Mouse (Mus musculus): Measurements from ENCODE around the gene Sema6b. TPM values are rescaled to one million over a fixed set of nuclear protein-coding genes. Genes with fewer than 3 reads are reported as not detected.
A peak's percentile ranks its signal among the peaks of the same experiment; 100 is the strongest.

Sema6b gene
- polyA plus RNA-seq (2012; rRNA removed) = 9.9 and 10.9 TPM in 2 replicates

DNA sequence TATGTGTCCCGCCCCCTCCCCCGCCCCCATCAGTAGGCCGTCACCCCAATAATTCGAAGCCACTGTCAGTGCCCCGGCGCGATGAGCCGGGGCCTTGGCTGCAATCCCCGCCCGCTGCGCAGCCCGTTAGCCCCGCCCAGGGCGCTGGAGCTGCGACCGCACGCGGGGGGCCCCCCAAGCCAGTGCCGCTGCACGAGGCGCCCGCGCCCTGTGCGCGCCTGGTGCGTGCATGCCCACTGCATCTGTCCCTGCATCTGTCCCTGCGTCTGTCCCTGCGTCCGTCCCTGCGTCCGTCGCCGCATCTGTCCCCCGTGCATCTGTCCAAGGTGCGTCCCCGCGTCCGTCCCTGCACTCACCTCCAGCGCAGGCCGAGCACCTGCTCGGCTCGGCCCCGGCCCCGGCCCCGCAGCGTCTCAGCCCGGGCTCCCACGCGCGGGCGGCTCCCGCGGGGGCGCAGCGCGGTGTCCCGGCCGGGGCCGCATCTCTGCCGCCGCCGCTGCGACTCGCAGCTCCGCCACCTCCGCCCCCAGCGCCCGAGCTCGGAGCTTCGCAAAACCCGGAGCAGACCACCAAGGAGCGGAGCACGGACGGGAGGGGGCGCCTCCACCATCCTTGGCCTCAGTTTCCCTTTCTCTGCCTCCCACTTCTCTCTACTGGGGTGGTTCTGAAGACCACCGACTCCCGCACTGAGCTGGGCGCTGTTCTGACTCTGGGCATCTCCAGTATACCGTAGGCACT, at the start of gene Sema6b:
Gene Sema6b (minus strand): TSS at position 486 of the 738 bp plus-strand sequence.
- no peak for DNase-seq (ENCODE audit: low read depth)

DNA sequence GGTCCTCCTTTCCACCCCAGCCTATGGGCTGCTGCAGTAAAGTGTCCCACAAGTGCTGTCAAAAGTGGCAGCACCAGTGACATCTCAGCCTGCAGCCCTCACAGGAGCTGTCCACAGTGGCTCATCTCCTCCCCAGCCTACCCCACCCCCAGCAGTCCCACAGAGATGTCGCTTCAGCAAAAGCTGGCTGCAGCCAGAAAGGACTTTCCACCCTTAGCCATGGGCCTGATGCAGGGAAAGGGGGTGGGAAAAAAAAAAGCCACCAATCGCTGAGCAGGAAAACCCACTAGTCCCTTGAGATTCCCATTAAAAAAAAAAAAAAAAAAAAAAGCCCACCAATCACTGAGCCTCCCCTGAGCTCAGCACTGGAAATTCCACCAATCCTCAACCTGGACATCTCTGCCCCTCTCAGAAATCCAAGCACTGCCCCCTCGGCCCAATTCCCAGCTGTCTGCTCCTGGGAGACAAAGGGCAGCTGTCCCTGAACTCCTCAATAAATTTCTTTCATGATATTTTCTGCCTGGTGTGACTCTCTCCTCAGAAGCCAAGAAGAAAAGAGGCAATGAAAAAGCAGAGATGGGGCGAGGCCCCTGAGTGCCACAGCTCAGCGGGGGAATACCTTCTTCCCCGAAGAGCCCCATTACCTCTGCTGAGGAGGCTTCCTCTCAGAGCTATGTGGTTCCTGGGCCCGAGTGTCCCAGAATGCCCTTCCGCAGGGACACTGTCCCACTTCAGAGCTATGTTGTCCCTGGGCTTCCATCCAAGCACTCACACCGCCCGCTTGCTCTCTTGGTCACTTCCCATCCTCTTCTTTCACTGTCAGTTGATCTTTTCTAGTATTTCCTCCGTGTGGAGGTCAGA, 45.4 kb upstream of the Sema6b start:
- no peak for DNase-seq (ENCODE audit: low read depth)

GRCm38 (mm10) chr17:56183658-56184103, 43.5 kb upstream of the Sema6b start, which contains the start of gene Mydgf:
Gene Mydgf (minus strand): TSS chr17:56183920.
- peak; percentile 44 for DNase-seq (ENCODE audit: low read depth)

GRCm38 (mm10) chr17:56182975-56183657, 43.0 kb upstream of the Sema6b start:
- DNase-seq (ENCODE audit: low read depth) = no peak

DNA sequence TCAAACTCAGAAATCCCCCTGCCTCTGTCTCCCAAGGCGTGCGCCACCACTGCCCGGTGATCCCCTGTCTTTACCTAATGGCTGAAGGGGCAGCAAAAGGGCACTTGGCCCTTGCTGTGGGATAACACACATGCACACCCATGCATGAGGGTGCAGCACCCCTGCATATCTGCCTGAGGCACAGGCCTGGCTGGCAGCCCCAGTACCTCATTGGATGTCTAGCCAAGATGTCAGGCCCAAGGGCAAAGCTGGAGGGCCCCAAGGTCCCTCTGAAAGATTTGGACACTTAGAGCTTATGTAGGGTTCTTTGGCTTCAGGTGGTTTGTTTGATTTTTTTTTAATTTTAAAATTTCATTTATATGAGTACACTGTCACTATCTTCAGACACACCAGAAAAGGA, 35.3 kb upstream of the Sema6b start:
- no peak for DNase-seq (ENCODE audit: low read depth)

DNA sequence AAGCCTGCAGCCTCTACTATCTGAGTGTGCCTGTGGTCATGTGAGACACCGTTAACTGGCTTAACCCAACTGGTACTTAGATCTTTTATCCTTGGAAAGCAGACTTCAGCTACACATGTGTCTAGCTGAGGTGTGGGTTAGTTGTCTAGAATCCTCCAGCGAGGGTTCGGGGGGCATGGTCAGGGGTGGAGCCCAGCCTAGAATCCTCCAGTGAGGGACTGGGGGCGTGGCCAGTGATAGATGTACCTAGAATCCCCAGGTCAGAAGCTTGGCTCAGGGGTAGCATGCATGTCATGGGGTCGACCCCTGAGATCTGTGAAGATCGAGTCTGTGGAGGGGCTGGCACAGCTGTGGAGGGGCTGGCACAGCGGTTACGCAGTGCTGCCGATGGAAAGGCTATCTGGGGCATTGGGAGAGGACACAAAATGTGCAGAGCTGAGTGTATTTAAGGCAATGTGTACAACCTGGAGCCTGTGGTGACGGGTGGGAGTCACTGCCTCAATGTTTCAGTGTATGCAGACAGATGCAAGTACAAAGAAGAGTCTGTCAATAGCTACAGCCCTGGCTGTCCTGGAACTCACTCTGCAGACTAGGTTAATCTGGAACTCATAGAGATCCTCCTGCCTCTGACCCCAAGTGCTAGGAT, 33.4 kb upstream of the Sema6b start:
- DNase-seq (ENCODE audit: low read depth) = no peak

DNA sequence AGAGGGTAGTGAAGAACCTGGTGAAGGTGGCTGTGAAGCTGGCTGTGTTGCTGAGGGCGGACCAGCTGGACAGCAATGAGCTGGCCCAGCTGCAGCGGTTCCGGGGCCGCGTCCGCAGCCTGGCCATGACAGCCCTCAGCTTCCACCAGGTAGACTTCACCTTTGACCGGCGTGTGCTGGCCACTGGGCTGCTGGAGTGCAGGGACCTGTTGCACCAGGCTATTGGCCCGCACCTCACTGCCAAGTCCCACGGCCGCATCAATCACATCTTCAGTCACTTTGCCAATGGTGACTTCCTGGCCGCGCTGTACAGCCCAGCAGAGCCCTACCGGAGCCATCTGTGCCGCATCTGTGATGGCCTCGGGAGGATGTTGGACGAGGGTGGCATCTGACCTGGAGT, 31.7 kb upstream of the Sema6b start:
- no peak for DNase-seq (ENCODE audit: low read depth)

GRCm38 (mm10) chr17:56171456-56171855, 31.3 kb upstream of the Sema6b start:
- DNase-seq (ENCODE audit: low read depth) = no peak

DNA sequence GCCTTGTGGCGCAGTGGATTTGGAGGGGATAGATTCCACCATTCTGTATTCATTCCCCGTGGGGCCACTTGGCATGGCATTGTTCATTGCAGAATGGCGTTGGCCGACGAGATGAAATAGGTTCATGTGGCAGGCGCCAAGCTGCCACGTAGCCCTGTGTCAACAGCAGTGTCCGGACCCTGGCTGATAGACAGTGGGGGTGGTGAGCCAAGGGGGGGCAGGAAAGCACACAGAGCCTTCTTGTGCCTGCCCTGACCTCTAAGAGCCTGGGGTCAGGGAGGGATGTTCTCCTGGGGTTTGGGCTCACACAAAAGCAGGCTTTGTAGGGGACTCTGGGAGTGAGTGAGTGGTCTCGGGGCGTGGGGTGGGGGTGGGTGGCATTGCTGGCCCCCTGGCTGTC, 30.5 kb upstream of the Sema6b start:
- no peak for DNase-seq (ENCODE audit: low read depth)

- DNase-seq (ENCODE audit: low read depth) = no peak
Observed at GRCm38 (mm10) chr17:56169830-56170229, 29.7 kb upstream of the Sema6b start.

DNA sequence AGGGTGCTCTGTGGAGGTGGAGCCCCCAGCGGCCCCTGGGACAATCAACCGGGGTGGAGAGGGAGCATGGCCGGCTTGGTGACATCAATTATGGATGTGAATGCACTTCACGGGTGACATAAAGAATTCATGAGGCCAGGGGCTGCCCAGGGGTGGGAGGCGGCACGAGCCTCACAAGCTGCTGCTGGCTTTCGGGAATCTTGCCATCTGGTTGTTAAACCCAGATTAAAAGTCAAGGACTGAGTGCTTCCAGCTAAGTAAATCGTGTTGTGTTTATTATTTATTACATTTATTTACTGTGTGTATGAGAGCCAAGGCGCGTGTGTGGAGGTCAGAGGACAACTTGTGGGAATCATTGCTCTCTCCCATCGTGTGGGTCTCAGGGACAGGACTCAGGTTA, 25.5 kb upstream of the Sema6b start:
- DNase-seq (ENCODE audit: low read depth) = no peak

DNA sequence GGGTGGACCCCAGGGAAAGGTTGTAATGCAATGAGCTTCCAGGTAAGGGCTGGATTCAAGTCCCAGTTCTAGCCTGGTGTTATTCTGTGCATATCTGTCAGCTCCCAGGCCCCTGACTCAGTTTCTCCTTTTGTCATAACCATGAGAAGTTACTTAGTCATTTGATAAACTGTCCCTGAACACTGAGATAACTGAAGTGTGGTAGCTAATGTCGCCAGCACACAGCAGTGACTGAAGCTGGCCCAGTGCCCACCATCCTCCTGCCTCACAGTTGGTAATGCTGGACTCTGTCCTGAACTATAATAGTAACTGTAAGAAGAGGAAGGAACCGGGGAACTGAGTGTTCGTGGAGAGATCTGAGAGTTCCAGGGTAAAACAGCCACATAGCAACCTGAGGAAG, 24.4 kb upstream of the Sema6b start:
- no peak for DNase-seq (ENCODE audit: low read depth)

DNA sequence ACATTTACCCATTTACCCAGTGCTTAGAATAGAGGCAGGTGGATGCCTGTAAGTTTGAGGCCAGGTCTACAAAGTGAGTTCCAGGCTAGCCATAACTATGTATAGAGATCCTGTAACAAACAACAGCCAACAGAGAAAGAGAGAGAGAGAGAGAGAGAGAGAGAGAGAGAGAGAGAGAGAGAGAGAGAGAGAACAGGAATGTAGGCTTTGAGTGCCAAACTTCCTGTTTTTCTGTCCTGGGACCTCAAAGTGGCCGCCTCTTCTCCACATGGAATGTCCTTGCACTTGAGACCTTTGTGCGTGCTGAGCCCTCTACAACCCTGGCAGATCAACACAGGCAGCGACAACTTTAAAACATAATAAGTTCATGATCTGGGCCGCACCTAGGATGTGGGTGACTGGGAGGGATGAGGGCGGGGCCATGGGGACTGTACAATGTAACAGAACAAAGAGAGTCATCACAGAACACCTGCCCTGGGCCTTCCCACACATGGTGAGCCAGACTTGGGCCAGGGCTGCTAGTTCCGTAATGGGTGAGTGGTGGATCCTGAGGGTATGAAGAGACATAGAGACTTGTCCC, 23.5 kb upstream of the Sema6b start:
- peak; percentile 23 for DNase-seq (ENCODE audit: low read depth)

- DNase-seq (ENCODE audit: low read depth) = peak; percentile 30
Observed at GRCm38 (mm10) chr17:56162231-56162774, 22.2 kb upstream of the Sema6b start, which contains the start of gene Tnfaip8l1. Gene Tnfaip8l1 (plus strand): TSS chr17:56162477.

- DNase-seq (ENCODE audit: low read depth) = no peak
Observed at GRCm38 (mm10) chr17:56159729-56160128, 19.6 kb upstream of the Sema6b start.

- DNase-seq (ENCODE audit: low read depth) = peak; percentile 38
Observed at GRCm38 (mm10) chr17:56153643-56154042, 13.5 kb upstream of the Sema6b start.

DNA sequence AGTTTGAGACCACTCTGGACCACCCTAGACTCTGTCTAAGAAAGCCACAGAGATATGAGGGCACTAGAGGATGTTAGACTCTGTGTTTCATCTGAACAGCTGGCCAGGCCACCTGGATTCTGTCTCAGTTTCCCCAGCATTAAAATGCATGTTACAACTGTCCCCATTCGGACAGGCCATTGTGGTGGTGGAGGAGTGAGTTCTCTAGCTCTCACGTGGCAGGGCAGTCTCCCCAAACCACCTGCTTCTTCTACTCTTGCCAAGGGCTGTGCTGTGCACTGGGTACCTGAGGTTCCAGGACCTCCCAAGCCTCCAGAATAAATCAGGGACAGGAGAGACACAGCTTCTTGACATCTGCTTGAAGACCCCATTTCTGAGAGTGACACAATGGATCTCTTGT, 9.8 kb upstream of the Sema6b start:
- no peak for DNase-seq (ENCODE audit: low read depth)

- DNase-seq (ENCODE audit: low read depth) = no peak
Observed at GRCm38 (mm10) chr17:56148790-56149618, 8.9 kb upstream of the Sema6b start.

DNA sequence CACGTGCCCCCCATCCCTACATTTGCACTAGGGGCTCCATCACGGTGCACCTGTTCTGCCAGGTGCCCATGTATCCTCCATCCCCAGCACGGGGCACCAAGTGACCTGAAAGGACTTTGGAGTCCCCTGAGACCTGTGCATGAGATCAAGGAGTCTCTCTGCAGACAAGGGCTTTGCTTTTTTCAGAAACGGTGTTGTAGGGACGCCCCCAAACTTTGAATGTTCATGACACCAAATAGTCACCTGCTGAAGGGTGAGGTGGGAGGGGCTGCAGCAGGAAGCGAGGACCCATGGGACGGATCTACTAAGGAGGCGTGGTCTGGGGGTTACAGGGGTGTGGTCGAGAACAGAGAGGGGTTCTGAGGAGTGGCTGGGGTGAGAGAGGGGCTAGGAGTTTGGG, 8.1 kb upstream of the Sema6b start:
- no peak for DNase-seq (ENCODE audit: low read depth)

DNA sequence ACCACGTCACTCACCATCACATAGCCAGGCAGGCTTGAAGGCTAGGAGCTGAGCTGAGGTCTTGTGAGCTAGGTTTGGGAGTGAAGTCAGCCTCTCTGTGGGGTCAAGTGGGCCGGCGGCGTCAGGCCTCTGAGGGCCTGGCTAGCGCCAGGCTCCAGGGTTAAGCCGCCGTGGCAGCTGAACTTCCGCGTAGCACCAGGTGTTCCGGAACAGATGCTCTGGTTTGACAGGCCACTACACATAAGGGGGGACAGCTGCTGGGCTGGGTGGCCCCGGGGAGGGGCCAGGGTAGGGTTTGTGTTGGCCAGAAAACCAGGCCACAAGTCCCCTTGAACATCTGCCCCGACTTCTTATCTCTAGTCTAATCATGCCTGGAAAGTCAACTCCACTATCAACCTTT, 7.3 kb upstream of the Sema6b start:
- no peak for DNase-seq (ENCODE audit: low read depth)

Data from gonadal fat pad, adult 2 months (tissue).